Mouse (Mus musculus) T-helper 2 cell (primary cell): Measurements from ENCODE around the gene Tbk1.

Experiments used
- in situ Hi-C: fragments of 300-600 bp; cut with MboI, MseI; formaldehyde crosslinking; loops from one replicate; pipeline ENCODE4 v1.15.1; 2025; ENCODE audit warnings: high pct_unique_total_duplicates

Gene Tbk1

GRCm38 (mm10) chr10:121501160-121501559 is 85.4 kb downstream of the Tbk1 start:
- in situ Hi-C loops: no loop called here

DNA sequence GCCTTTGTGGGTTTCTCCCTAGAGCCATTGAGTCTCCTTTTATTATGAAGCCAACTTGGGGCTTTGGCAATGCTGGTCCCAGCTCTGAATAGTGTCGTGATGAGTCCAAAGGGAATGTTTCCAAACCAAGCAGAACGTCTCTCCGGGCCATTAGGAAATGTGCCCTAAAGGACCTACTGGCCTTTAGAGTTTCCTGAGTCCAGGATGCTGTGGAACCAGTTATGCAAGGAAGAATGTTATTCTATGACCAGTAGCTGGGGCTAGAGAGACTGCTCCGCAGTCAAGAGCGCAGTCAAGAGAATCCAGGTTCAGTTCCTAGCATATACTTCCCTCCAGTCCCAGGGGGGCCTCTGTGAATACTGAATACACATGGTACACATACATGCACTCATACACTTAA is 86.6 kb downstream of the Tbk1 start:
- in situ Hi-C loops: no loop called here

GRCm38 (mm10) chr10:121499063-121499462 is 87.5 kb downstream of the Tbk1 start:
- in situ Hi-C loops: no loop called here

DNA sequence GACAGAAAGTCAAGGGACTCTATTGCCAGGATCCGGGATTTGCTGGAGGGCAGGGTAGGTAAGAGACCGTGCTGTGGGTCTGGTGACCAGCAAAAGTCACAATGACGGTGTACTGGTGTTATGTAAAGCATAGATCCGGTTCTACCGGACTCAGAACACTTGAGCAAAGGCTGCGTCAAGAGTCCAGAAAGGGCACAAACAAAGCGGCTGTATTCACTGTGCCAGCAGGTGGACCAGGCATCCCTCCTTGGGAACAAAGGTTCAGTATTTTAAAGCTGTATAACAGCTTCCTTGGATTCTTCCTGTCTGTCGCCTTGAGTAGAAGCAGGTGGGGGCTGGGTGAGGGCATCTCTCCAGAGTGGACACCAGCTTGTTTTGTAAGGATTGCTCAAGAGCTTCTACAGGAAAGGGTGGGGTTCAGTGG is 88.1 kb downstream of the Tbk1 start:
- in situ Hi-C loops: no loop called here

DNA sequence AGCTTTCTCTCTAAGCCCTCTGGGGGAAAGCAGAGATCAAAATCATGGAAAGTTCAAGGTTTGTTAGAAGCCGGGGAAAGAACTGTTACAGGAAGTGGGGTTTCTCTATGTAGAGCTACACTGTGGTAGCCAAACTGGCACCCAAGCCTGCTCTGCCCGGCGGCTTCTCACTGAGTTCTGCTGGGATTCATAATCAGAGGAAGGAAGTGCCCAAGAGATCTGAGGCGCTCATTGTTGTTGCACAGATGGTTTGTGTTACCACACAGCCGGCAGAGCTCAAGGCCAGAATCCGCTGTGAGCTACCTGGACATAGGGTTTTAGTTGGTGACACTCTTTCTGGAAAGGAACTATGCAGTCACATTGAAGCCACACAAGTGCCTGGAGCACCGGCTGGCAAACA is 88.6 kb downstream of the Tbk1 start:
- in situ Hi-C loops: no loop called here

- in situ Hi-C loops: no loop called here
Observed at GRCm38 (mm10) chr10:121496616-121497015, 90.0 kb downstream of the Tbk1 start.
